Mouse (Mus musculus) erythroblast, embryonic 14.5 days (primary cell): ENCODE data around the gene Fars2. TPM values are rescaled to one million over a fixed set of nuclear protein-coding genes. Genes with fewer than 3 reads are reported as not detected.

Source experiments
- H3K27me3 ChIP-seq: 2 replicates; pipeline ENCODE4 v1.6.1; 2012; ENCODE audit warnings: inconsistent platforms; ENCODE audit not compliant: control insufficient read depth
- H3K36me3 ChIP-seq: 2 replicates; pipeline ENCODE4 v1.6.1; 2012; ENCODE audit warnings: mild to moderate bottlenecking, inconsistent platforms; ENCODE audit not compliant: control insufficient read depth
- H3K4me1 ChIP-seq: 2 replicates; pipeline ENCODE4 v1.6.1; 2012; ENCODE audit warnings: inconsistent platforms; ENCODE audit not compliant: control insufficient read depth
- H3K4me3 ChIP-seq: replicated peaks from 2 replicates; pipeline ENCODE3; 2012; ENCODE audit warnings: moderate library complexity, mild to moderate bottlenecking, inconsistent platforms
- H3K9me3 ChIP-seq: 2 replicates; pipeline ENCODE4 v1.6.1; 2012; ENCODE audit warnings: low read length, inconsistent platforms, mixed read lengths; ENCODE audit not compliant: control insufficient read depth
- GATA1 ChIP-seq: IDR thresholded peaks from 2 replicates; pipeline ENCODE4 v1.6.1; 2012; ENCODE audit warnings: low read length, inconsistent platforms, mixed read lengths
- TAL1 ChIP-seq: IDR thresholded peaks from 3 replicates; pipeline ENCODE4 v1.6.1; 2012; ENCODE audit warnings: low read length, inconsistent platforms, mixed read lengths
- polyA plus RNA-seq: library from polyadenylated mRNA; stranded (reverse); fragments of >175 nt; gene quantifications from 2 replicates; pipeline ENCODE4 v1.2.3, GENCODE M21; 2012

Gene Fars2
- polyA plus RNA-seq, 1 experiment = 7.4 TPM

GRCm38 (mm10) chr13:36518144-36518571 is 400.9 kb downstream of the Fars2 start:
- TF ChIP-seq TAL1 (no peak), GATA1 (no peak)
- Histone ChIP-seq H3K27me3 (no peaks in the 10 kb centered on the region), H3K36me3 (no peaks in the 10 kb centered on the region), H3K9me3 (no peaks in the 10 kb centered on the region), H3K4me1 (no peaks in the 10 kb centered on the region), H3K4me3 (no peak overlapping the region)

- Histone ChIP-seq H3K4me3 (no peak overlapping the region), H3K9me3 (no peaks in the 10 kb centered on the region; the same call in 1 of the 2 replicates), H3K4me1 (peaks cover 3% of the 10 kb centered on the region), H3K27me3 (no peaks in the 10 kb centered on the region), H3K36me3 (no peaks in the 10 kb centered on the region)
- TF ChIP-seq TAL1 (no peak), GATA1 (no peak)
These were observed 410.5 kb downstream of the Fars2 start for GRCm38 (mm10) chr13:36527761-36528160.

GRCm38 (mm10) chr13:36528223-36528895 is 411.1 kb downstream of the Fars2 start:
- Histone ChIP-seq H3K27me3 (no peaks in the 10 kb centered on the region), H3K9me3 (no peaks in the 10 kb centered on the region; the same call in 1 of the 2 replicates), H3K4me1 (peaks cover 3% of the 10 kb centered on the region), H3K4me3 (no peak overlapping the region), H3K36me3 (no peaks in the 10 kb centered on the region)
- TF ChIP-seq TAL1 (no peak), GATA1 (no peak)

GRCm38 (mm10) chr13:36529467-36530039 is 412.3 kb downstream of the Fars2 start:
- H3K36me3 ChIP-seq = no peaks in the 10 kb centered on the region
- no peak for TF ChIP-seq TAL1
- no peak for TF ChIP-seq GATA1
- no peak overlapping the region for H3K4me3 ChIP-seq
- no peaks in the 10 kb centered on the region; the same call in 1 of the 2 replicates for H3K9me3 ChIP-seq
- peaks cover 3% of the 10 kb centered on the region for H3K4me1 ChIP-seq
- H3K27me3 ChIP-seq = no peaks in the 10 kb centered on the region

- H3K9me3 ChIP-seq = no peaks in the 10 kb centered on the region; the same call in 1 of the 2 replicates
- no peak overlapping the region for H3K4me3 ChIP-seq
- peaks cover 3% of the 10 kb centered on the region for H3K4me1 ChIP-seq
- no peak for TF ChIP-seq GATA1
- TF ChIP-seq TAL1 = no peak
- H3K36me3 ChIP-seq = no peaks in the 10 kb centered on the region
- H3K27me3 ChIP-seq = no peaks in the 10 kb centered on the region
These were observed 413.6 kb downstream of the Fars2 start for GRCm38 (mm10) chr13:36530852-36531251.

- Histone ChIP-seq H3K4me1 (peaks cover 3% of the 10 kb centered on the region), H3K27me3 (no peaks in the 10 kb centered on the region), H3K9me3 (no peaks in the 10 kb centered on the region; the same call in 1 of the 2 replicates), H3K4me3 (no peak overlapping the region), H3K36me3 (no peaks in the 10 kb centered on the region)
- TF ChIP-seq GATA1 (no peak), TAL1 (no peak)
These were observed 414.7 kb downstream of the Fars2 start for GRCm38 (mm10) chr13:36531893-36532292.

- Histone ChIP-seq H3K27me3 (no peaks in the 10 kb centered on the region), H3K36me3 (no peaks in the 10 kb centered on the region), H3K4me3 (no peak overlapping the region), H3K9me3 (no peaks in the 10 kb centered on the region; the same call in 1 of the 2 replicates), H3K4me1 (no peaks in the 10 kb centered on the region)
- TF ChIP-seq GATA1 = no peak
These were observed 415.9 kb downstream of the Fars2 start for GRCm38 (mm10) chr13:36533071-36533470.

- H3K4me1 ChIP-seq = no peaks in the 10 kb centered on the region
- no peaks in the 10 kb centered on the region for H3K36me3 ChIP-seq
These were observed 416.3 kb downstream of the Fars2 start for GRCm38 (mm10) chr13:36533518-36533917.

GRCm38 (mm10) chr13:36533966-36534540 is 416.8 kb downstream of the Fars2 start:
- H3K27me3 ChIP-seq = no peaks in the 10 kb centered on the region
- H3K4me3 ChIP-seq = no peak overlapping the region
- H3K36me3 ChIP-seq = no peaks in the 10 kb centered on the region
- TF ChIP-seq GATA1 = no peak
- TF ChIP-seq TAL1 = no peak
- no peaks in the 10 kb centered on the region for H3K4me1 ChIP-seq
- H3K9me3 ChIP-seq = no peaks in the 10 kb centered on the region; the same call in 1 of the 2 replicates

More at GRCm38 (mm10) chr13:36533518-36533917, 416.3 kb downstream of the Fars2 start:
- Histone ChIP-seq H3K27me3 (no peaks in the 10 kb centered on the region), H3K4me3 (no peak overlapping the region), H3K9me3 (no peaks in the 10 kb centered on the region; the same call in 1 of the 2 replicates)
- no peak for TF ChIP-seq GATA1
- TF ChIP-seq TAL1 = no peak
